Mouse (Mus musculus) G1E (cell line): ENCODE measurements around the gene Dab1. TPM values are rescaled to one million over a fixed set of nuclear protein-coding genes. Genes with fewer than 3 reads are reported as not detected.

ENCODE experiments used
- ATAC-seq: 2 replicates; pipeline ENCODE4 v1.8.0; 2016; ENCODE audit warnings: mild to moderate bottlenecking; ENCODE audit not compliant: insufficient number of reproducible peaks, poor library complexity, low FRiP score, severe bottlenecking; ENCODE audit errors: extremely low read depth
- DNase-seq: peaks from one replicate; pipeline ENCODE4 v3.0.0; 2012; ENCODE audit warnings: low spot score
- H3K27me3 ChIP-seq: 2 replicates; pipeline ENCODE4 v1.6.1; 2012; ENCODE audit warnings: mild to moderate bottlenecking, low read length, inconsistent platforms; ENCODE audit not compliant: insufficient read depth
- H3K36me3 ChIP-seq: replicated peaks from 2 replicates; pipeline ENCODE3; 2012; ENCODE audit warnings: mild to moderate bottlenecking, inconsistent platforms
- H3K4me1 ChIP-seq: 2 replicates; pipeline ENCODE4 v1.6.1; 2012; ENCODE audit warnings: low read depth, low read length, inconsistent platforms, mixed read lengths; ENCODE audit not compliant: insufficient read depth
- H3K4me3 ChIP-seq: 2 replicates; pipeline ENCODE4 v1.5.1; 2012; ENCODE audit warnings: low read depth, mild to moderate bottlenecking, inconsistent platforms, low read length, moderate library complexity, mixed read lengths
- H3K9me3 ChIP-seq: replicated peaks from 2 replicates; pipeline ENCODE4 v1.6.1; 2012; ENCODE audit warnings: inconsistent platforms
- CTCF ChIP-seq: IDR thresholded peaks from 2 replicates; pipeline ENCODE4 v1.5.1; 2012; ENCODE audit warnings: low read depth, low read length, inconsistent platforms, mixed read lengths
- GATA1 ChIP-seq: IDR thresholded peaks from 2 replicates; pipeline ENCODE4 v1.6.1; 2012; ENCODE audit warnings: borderline replicate concordance, low read length, inconsistent platforms, mixed read lengths
- GATA2 ChIP-seq: IDR thresholded peaks from 2 replicates; pipeline ENCODE4 v1.6.1; 2012; ENCODE audit warnings: low read depth, low read length, inconsistent platforms, borderline replicate concordance
- POLR2AphosphoS5 ChIP-seq: IDR thresholded peaks from 2 replicates; pipeline ENCODE4 v1.6.1; 2012; ENCODE audit warnings: low read depth, low read length, inconsistent platforms; ENCODE audit not compliant: insufficient replicate concordance
- TAL1 ChIP-seq: conservative IDR thresholded peaks from 2 replicates; pipeline ENCODE4 v1.6.1; 2012; ENCODE audit warnings: low read depth, low read length, inconsistent platforms, mixed read lengths
- polyA plus RNA-seq: library from polyadenylated mRNA; stranded (reverse); fragments of >175 nt; gene quantifications from 2 replicates; pipeline ENCODE4 v1.2.3, GENCODE M21; 2012
- total RNA-seq, 2 experiments: library from RNA; stranded (forward) in 1 of 2; stranded (reverse) in 1 of 2; fragments of 200-1000 nt in 1 of 2; fragments of >200 nt in 1 of 2; fragmentation: Nextera tagmentation in 1 of 2; gene quantifications; 2 replicates each; pipeline ENCODE4 v1.2.3; 2014 to 2017

Gene Dab1
- total and polyA plus RNA-seq, 3 experiments = 0.16 TPM; not detected in 2

DNA sequence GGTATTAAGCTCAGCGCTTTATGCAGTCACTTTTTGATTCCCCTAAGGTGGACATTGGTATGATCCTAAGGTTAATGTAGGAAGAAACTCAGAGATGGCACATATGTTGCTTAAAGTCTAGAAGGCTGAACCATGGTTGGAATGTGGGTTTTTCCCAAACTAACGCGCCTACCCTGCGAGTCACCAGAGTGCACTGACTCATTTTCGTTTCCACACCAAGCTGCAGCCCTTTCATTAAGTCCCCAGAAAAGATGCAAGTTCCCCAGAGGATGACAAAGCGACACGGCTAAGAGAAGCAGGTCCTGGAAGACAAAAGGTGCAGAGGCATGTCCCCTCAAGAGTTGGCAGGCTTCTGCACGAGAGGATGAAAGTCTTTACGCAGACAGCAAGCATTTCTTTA, 39.1 kb upstream of the Dab1 start:
- Histone ChIP-seq H3K9me3 (peaks cover 50% of the 10 kb centered on the region), H3K27me3 (no peaks in the 10 kb centered on the region), H3K36me3 (no peaks in the 10 kb centered on the region), H3K4me3 (no peak overlapping the region), H3K4me1 (no peaks in the 10 kb centered on the region)
- DNase-seq (no peak), ATAC-seq (no peak)
- TF ChIP-seq GATA2 (no peak), POLR2AphosphoS5 (no peak), CTCF (no peak), TAL1 (no peak), GATA1 (no peak)

- H3K9me3 ChIP-seq = peaks cover 48% of the 10 kb centered on the region
- no peak overlapping the region for H3K4me3 ChIP-seq
- ATAC-seq (no peak), DNase-seq (no peak)
- no peak for TF ChIP-seq GATA2
- TF ChIP-seq TAL1 = no peak
- TF ChIP-seq CTCF = no peak
- TF ChIP-seq POLR2AphosphoS5 = no peak
- TF ChIP-seq GATA1 = no peak
- no peaks in the 10 kb centered on the region for H3K27me3 ChIP-seq
- H3K36me3 ChIP-seq = no peaks in the 10 kb centered on the region
- no peaks in the 10 kb centered on the region for H3K4me1 ChIP-seq
Measured at GRCm38 (mm10) chr4:103615011-103615410, 4.1 kb upstream of the Dab1 start.

DNA sequence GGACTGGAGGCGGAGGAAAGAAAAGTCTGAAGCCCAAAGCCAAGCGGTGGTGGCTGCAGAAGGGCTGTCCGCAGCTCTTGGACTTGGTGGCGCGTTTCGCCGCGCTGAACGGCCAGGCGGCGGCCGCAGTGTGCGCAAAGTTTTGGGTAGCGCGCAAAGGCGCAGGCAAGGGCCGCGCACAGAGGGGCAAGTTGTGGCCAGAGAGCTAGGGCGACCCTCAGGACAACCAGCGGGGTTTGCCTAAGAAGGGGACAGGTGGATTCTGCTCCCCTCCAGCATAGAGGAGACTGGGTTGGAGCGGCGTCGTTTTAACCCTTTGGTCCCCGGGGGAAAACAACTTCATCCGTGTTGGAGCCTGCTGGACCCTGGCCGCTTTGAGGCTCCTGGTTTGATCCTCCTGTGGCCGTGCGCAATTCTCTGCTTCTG, 800 bp downstream of the Dab1 start:
- H3K27me3 ChIP-seq = no peaks in the 10 kb centered on the region
- no peaks in the 10 kb centered on the region for H3K36me3 ChIP-seq
- TF ChIP-seq POLR2AphosphoS5 = no peak
- no peak for TF ChIP-seq CTCF
- TF ChIP-seq TAL1 = no peak
- no peak for TF ChIP-seq GATA2
- TF ChIP-seq GATA1 = no peak
- no peaks in the 10 kb centered on the region for H3K4me1 ChIP-seq
- ATAC-seq (no peak), DNase-seq (no peak)
- H3K9me3 ChIP-seq = peaks cover 61% of the 10 kb centered on the region
- H3K4me3 ChIP-seq = no peak overlapping the region; the same call in 1 of the 2 replicates

DNA sequence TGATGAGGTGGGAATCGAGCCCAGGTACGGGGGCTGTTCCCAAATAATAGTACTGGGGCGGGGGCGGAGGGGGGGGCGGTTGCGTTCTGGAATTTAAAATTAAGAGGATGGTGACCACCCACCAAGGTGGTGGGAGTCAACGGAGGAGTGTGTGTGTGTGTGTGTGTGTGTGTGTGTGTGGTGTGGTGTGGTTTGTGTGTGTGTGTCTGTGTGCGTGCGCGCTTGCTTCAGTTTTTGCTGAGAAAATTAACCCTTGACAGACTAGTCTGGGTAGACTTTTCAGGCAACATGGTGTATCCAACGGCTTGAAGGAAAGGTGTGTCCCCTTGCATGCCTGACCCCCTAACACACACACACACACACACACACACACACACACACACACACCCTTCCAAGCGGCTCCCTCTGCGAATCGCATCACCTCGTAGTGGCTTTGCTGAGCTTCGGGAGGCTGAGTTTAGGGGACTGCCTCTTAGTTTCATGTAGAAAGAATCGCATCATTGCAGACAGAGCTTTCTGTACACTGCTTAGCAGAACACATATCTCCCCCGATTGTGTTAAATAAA, 1.5 kb downstream of the Dab1 start:
- ATAC-seq (no peak), DNase-seq (no peak)
- Histone ChIP-seq H3K9me3 (peaks cover 64% of the 10 kb centered on the region), H3K4me1 (no peaks in the 10 kb centered on the region), H3K4me3 (no peak overlapping the region), H3K36me3 (no peaks in the 10 kb centered on the region), H3K27me3 (no peaks in the 10 kb centered on the region)
- TF ChIP-seq GATA1 = no peak
- no peak for TF ChIP-seq CTCF
- TF ChIP-seq POLR2AphosphoS5 = no peak
- TF ChIP-seq TAL1 = no peak

DNA sequence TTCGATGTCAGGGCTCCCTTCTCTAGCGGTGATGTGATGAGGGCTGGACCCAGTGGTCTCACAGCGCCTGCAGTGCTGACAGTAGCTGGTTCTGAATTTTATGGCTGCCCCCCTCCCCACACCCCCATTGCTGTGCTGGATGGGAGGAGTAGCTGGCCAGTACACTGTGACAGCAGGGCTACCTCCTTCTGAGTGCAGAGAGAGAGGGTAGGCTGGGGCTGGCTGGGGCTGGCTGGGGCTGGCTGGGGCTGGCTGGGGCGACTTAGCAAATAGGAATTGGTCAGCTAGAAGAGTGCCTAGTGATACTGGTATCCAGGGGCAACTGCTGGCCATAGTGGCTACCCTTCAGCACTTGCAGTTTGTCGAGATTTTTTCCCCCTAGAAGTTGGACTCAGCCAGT, 2.4 kb downstream of the Dab1 start:
- no peaks in the 10 kb centered on the region for H3K4me1 ChIP-seq
- H3K36me3 ChIP-seq = no peaks in the 10 kb centered on the region
- no peak for ATAC-seq
- no peak for TF ChIP-seq GATA1
- no peak for TF ChIP-seq GATA2
- TF ChIP-seq TAL1 = no peak
- TF ChIP-seq POLR2AphosphoS5 = no peak
- no peak for TF ChIP-seq CTCF
- no peak overlapping the region for H3K4me3 ChIP-seq
- H3K9me3 ChIP-seq = peaks cover 69% of the 10 kb centered on the region
- no peak for DNase-seq
- no peaks in the 10 kb centered on the region for H3K27me3 ChIP-seq

- Histone ChIP-seq H3K27me3 (no peaks in the 10 kb centered on the region), H3K9me3 (peaks cover 54% of the 10 kb centered on the region), H3K36me3 (no peaks in the 10 kb centered on the region), H3K4me1 (no peaks in the 10 kb centered on the region), H3K4me3 (no peak overlapping the region)
- no peak for DNase-seq
- ATAC-seq = no peak
- no peak for TF ChIP-seq GATA2
- no peak for TF ChIP-seq CTCF
- no peak for TF ChIP-seq GATA1
- no peak for TF ChIP-seq TAL1
- TF ChIP-seq POLR2AphosphoS5 = no peak
Measured at GRCm38 (mm10) chr4:103630177-103630576, 11.0 kb downstream of the Dab1 start.
